Mouse (Mus musculus) gastrocnemius, postnatal 4 days (tissue): Measurements from ENCODE around the gene Napa. TPM values are rescaled to one million over a fixed set of nuclear protein-coding genes. Genes with fewer than 3 reads are reported as not detected.

Experiments used
- DNase-seq, 2 experiments: peaks; one replicate each; pipeline ENCODE4 v3.0.0; 2021 to 2022; ENCODE audit warnings: low spot score in 2 of 2, mixed read lengths in 2 of 2
- total RNA-seq, 2 experiments: library from RNA; stranded (reverse); gene quantifications; 2 replicates each; pipeline ENCODE4 v1.2.3; 2021

The Napa gene
- total RNA-seq, 2 experiments from 2014 or later, result 141 to 153 TPM

- no peak for DNase-seq
Measured at GRCm38 (mm10) chr7:16087587-16087986, 10.7 kb upstream of the Napa start.

- DNase-seq, result no peak
Measured at GRCm38 (mm10) chr7:16094592-16094991, 3.7 kb upstream of the Napa start.

- no peak for DNase-seq
Measured at GRCm38 (mm10) chr7:16099901-16100300, 1.6 kb downstream of the Napa start.

GRCm38 (mm10) chr7:16101081-16101480, 2.8 kb downstream of the Napa start:
- DNase-seq, result no peak

DNA sequence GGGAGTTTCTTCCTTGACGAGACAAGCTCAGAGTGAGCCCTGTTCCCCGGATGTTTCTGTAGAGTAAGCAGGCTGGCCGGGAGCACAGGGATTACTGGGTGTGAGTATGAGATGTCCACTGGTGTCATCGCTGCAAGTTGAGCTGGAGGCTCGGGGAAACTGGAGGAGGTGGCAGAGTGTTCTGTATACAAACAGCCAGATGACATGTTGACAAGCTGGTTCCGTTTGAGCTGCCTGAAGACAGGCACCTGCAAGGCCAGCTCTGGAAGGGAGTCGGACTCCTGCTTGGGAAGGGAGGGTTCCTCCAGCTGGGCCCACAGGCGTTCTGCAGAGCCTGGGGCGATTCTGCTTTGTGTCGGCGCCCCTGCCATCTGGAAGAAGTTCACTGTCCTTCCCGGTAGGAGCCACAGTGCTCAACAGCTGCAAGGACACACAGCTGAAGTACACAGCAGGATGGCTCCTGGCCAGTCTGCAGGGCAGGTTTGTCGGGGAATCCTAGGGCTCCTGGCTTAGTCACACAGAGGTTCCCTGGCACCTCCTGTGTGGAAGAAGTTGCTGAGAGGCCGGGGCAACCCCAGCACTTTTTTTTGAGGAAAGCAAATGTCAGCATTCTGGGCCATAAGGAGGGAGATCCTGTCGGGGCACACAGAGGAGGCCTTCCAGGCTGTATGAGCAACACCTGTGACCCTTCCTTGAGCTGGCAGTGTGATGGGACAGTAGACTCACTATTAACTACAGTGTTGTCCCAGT, 3.6 kb downstream of the Napa start:
- DNase-seq, result peak in 1 of 2 experiments; percentile 24

DNA sequence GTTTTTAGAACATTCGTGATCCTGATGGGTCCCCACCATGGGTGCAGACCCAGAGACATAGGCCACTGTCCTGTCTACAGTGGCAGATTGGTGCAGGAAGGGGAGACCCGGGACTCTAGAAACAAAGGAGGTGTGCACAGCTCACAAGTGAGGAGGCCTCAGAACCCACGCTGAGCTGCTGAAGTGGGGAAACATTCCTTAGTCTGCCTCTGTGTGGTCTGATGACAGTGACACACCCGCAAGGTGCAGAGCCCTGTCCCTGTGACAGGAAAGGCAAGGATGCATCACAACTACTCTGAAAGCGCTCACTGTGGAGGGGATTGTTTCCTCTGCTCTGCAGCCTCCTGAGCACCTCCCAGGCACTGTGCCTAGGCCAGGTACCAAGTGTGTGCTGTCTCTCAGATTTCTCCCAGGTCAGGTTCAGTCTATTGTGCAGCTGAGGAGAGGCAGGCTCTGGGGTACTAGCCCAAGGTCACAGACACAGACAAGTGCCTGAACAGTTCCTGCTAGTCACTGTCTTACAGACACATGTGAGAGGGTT, 4.5 kb downstream of the Napa start:
- no peak for DNase-seq

DNA sequence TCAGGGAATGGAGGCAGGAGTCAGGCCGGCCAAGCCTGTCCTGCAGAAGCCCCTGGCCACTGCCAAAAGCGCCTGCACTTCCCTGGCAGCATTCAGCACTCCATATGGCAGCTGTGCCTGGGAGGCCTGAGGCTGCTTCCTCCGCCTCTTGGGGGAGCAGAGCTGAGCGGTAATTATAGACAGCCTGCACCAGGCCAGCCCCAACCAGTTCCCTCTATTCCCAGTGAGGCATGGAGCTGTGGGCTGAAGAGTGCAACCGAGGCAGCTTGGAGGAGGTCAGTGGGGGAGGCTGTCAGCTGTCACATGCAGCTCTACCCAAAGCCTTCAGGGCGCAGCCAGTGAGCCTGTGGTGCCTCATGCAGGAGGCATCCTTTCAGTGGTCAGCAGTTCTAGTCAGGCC, 5.5 kb downstream of the Napa start:
- peak in 1 of 2 experiments; percentile 31 for DNase-seq

DNA sequence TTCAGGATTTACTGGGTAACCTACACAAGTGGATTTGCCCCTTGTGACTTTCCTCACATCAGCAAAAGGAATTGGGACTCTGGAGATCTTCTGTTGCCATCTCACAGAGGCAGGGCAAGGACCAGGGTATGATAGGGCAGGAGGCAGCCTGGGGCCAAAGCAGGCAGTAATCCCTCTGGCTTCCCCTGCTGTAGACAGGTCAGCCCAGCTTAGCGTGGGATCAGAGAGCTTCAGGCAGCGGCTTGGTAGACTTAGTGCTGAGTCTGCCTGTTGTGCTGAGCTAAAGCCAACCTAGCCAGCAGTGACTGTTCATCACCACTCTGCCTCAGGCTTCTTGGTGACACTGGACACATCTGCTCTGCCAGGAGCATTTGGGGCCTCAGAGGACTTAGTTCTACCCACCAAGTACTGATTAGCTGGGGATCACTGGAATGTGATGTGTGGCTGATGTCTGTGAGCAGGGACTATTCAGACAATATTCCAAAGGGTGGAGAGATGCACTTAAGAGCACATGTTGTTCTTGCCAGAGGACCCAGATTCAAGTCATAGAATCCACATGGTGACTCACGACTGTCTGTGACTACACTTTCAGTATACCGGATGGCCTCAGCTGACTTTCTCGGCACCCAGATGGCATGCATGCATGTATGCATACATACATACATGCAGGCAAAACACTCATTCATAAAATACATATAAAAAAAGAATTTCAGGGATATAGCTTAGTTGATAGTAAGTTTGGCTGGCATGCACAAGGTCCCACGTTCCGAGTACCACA, 6.5 kb downstream of the Napa start:
- DNase-seq, result no peak

- no peak for DNase-seq
Measured at GRCm38 (mm10) chr7:16108886-16109542, 10.8 kb downstream of the Napa start.

DNA sequence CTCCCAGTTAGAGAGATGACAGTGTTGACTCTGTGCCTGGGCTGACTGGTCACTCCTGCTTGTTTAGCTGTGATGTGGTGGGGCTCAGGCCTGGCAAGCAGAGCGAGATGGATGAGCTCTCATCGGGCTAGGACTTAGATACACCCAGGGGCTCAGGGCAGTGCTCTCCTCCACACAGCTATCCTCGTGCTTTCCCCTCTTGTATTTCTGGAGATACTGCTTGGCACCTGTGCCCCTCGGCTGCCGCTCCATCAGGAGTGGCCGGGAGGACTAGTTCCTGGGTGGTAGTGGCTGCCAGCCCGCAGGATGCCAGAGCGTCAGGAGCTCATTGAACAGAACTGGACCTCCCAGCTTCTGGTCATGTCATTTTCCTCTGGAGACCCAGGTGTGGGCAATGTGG, 11.9 kb downstream of the Napa start:
- no peak for DNase-seq

DNA sequence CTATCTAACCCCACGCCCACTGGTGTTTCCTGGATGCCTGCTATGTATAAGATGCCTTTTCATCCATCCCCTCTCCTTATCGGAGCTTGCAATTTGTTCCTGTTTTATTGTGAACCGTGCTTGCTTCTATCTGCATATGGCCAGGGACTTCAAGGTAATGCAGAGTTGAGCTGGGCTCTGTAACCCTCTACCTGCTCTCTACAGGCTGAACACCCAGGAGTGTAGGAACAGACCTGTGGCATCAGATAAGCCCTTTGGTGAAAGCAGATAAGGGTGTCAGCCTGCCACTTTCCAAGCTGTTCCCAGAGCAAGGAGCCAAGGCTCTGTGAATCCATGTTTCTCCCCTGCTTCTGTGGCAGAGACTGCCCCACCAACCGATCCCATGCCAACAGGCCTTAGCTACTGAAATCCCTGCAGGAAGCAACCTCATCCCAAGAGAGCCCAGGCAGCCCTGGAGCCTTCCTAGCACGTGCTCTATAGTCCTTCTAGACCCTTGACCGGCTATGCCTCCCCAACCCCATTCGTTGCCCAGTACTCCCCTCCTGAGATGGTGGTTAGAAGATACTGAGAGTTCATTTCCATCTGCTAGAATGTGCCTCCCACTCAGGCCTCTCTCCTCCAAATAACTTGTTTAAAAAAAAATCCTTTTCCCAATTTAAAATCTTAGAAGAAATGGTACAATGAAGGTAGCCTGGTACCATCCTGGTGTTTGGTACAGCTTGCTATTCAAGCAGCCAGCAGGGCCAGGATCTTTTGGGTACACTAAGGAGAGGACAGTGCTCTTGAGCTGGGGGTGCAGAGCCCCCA, 13.2 kb downstream of the Napa start:
- no peak for DNase-seq

DNA sequence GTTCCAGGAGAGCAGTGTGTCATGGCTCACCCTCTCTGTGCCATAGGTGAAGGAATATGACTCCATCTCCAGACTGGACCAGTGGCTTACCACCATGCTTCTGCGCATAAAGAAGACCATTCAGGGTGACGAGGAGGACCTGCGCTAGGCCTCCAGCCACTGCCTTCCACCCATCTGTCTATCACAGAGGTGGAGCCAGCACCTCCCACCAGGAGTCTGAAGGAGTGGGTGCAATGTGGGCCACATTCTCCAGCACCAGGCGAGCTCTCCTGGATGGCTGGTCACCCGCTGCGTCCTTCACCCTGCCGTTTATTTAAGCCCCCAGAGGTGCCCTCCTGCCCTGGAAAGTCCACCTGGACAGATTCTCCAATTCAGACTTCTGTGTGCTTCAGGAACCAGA, 18.2 kb downstream of the Napa start:
- DNase-seq, result no peak

- no peak for DNase-seq
Measured at GRCm38 (mm10) chr7:16117100-16117499, 18.8 kb downstream of the Napa start.

GRCm38 (mm10) chr7:16119569-16120261, 21.5 kb downstream of the Napa start, which contains the start of gene Kptn:
Gene Kptn (plus strand): TSS chr7:16119895.
- peak; percentile 79 to 89 for DNase-seq

DNA sequence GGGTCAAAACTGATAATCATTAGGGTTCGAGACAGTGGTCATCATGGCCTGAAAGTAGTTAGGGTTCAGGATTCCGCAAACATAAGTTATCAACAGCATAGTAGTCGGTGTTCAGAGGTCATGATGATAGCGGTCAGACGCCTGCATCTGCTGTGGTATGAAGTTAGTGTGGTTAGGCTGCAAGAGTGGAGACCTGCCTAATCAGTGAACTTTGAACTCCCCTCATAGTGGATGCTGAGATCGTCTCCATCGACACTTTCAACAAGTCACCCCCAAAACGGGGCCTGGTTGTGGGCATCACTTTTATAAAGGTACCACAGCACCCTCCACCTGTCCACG, 22.0 kb downstream of the Napa start:
- no peak for DNase-seq

- DNase-seq, result no peak
Measured at GRCm38 (mm10) chr7:16125829-16126228, 27.6 kb downstream of the Napa start.

DNA sequence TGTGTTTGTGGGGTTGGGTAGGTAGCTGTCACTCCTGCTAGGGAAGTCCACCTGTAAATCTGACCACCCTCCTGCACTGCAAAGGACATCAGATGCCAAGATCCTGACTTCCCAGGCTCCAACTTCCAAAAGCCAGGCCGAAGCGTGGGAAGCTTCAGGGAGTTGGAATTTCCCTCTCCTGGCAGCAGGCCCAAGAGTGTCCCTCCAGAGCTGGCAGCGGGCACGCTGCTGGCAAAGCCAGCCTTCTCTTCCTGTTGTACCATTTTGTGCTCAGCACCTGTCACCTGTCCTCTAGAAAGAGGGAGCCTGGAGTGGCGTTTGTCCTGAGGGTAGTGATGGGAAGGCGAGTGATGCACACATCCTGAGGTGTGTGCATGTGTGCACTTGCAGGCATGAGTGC, 30.1 kb downstream of the Napa start:
- no peak for DNase-seq

- no peak for DNase-seq
Measured at GRCm38 (mm10) chr7:16128899-16129298, 30.6 kb downstream of the Napa start.

DNA sequence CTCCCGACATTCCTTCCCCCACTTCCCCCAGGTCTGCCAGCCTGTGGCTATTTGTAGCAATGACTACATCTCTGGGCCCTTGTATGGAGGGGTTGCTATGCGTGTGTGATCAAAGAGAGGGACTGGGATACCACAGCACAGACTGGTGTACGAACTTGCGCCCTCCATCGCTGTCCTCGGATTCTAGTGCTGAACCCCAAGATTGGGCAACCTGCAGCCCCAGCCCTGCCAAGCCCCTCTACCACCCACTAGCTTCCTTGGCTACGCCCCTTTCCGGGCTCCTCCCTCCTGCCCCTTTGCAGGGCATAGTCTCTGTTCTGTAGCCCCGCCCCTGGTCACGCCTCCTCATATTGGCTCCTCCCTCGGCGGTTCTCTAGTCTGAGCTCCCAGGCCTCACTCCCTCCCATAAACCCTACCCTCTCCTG, 31.2 kb downstream of the Napa start, which contains the start of gene Slc8a2:
Slc8a2 (plus strand) TSS at position 406 of the 425 bp plus-strand sequence.
- DNase-seq, result peak in 1 of 2 experiments; percentile 57
